Mouse (Mus musculus): Measurements from ENCODE around the gene Nmrk2.

GRCm38 (mm10) chr10:81221402-81222015, 19.7 kb upstream of the Nmrk2 start:
- no peak for TF ChIP-seq POLR2A (IDR thresholded peaks at IDR 0.05; ENCODE audit: insufficient read depth, low read depth, low read length)
- no peak for TF ChIP-seq EP300 (IDR thresholded peaks at IDR 0.05; ENCODE audit: insufficient read depth, low read depth, low read length)
- TF ChIP-seq CTCF (IDR thresholded peaks at IDR 0.05): no peak

Measured in heart, adult 2 months (tissue).